In genomic region chr11:95010141-95010739, GRCm38 (mm10) we compare ENCODE assay signal across 8 mouse cellular contexts. TPM values are rescaled to one million over a fixed set of nuclear protein-coding genes. Genes with fewer than 3 reads are reported as not detected.
DNase-seq lines count a peak whose midpoint lies in the region; ATAC-seq and TF ChIP-seq lines count a peak whose summit lies in the region.

No protein-coding gene starts in this region.

- DNase-seq in lung, embryonic 14.5 days, result peak; percentile 39
- no peak for DNase-seq in lung, postnatal 36 days
- peak; percentile 79 to 82 for DNase-seq in cerebellum, adult 18-20 months
- no peak for DNase-seq in right cerebral cortex, adult 18-20 months
- DNase-seq in frontal cortex, postnatal 14 days (ENCODE audit: low spot score in 2 of 2), result no peak

- peaks cover 21% of the 10 kb centered on the region for H3K36me3 ChIP-seq in lung, embryonic 14.5 days (ENCODE audit: insufficient read depth)
- H3K36me3 ChIP-seq in embryonic facial prominence, embryonic 13.5 days, result peaks cover 32% of the 10 kb centered on the region
- no peaks in the 10 kb centered on the region for H3K36me3 ChIP-seq in intestine, embryonic 16.5 days (ENCODE audit: control insufficient read depth, insufficient read depth, low read length)
- no peaks in the 10 kb centered on the region for H3K36me3 ChIP-seq in myocyte (ENCODE audit: control insufficient read depth, insufficient read depth)

- H3K79me2 ChIP-seq in myocyte (ENCODE audit: control insufficient read depth, insufficient read depth), result no peaks in the 10 kb centered on the region

- H3K4me2 ChIP-seq in lung, embryonic 14.5 days, result peak overlapping the region; percentile 87
- H3K4me2 ChIP-seq in embryonic facial prominence, embryonic 13.5 days, result peak overlapping the region; percentile 81
- peak overlapping the region; percentile 85 for H3K4me2 ChIP-seq in intestine, embryonic 16.5 days (ENCODE audit: low read depth, low read length)
- H3K4me2 ChIP-seq in myocyte (ENCODE audit: low read depth), result peak overlapping the region; percentile 97

- H3K9me3 ChIP-seq in lung, embryonic 14.5 days (ENCODE audit: low read depth, low read length), result no peaks in the 10 kb centered on the region
- no peaks in the 10 kb centered on the region for H3K9me3 ChIP-seq in embryonic facial prominence, embryonic 13.5 days
- H3K9me3 ChIP-seq in intestine, embryonic 16.5 days (ENCODE audit: control insufficient read depth, low read length), result no peaks in the 10 kb centered on the region

- H3ac ChIP-seq in myocyte (ENCODE audit: control insufficient read depth, insufficient read length), result peak overlapping the region; percentile 40

- peak overlapping the region; percentile 91 for H3K9ac ChIP-seq in lung, embryonic 14.5 days
- peak overlapping the region; percentile 94 for H3K9ac ChIP-seq in embryonic facial prominence, embryonic 13.5 days
- peak overlapping the region; percentile 84 for H3K9ac ChIP-seq in intestine, embryonic 16.5 days (ENCODE audit: low read depth, low read length)

- peak overlapping the region; percentile 72 for H3K4me3 ChIP-seq in lung, embryonic 14.5 days (ENCODE audit: low read depth, low read length)
- H3K4me3 ChIP-seq in embryonic facial prominence, embryonic 13.5 days, result peak overlapping the region; percentile 93
- peak overlapping the region; percentile 65 for H3K4me3 ChIP-seq in intestine, embryonic 16.5 days (ENCODE audit: low read length)
- H3K4me3 ChIP-seq in myocyte, result peak overlapping the region; percentile 58

- under 1% methylated on average over 37 of the region's 40 CpGs for WGBS in lung, embryonic 14.5 days
- WGBS in embryonic facial prominence, embryonic 13.5 days, result under 1% methylated on average over 37 of the region's 40 CpGs
- 1% methylated on average over 40 of the region's 40 CpGs for WGBS in intestine, embryonic 16.5 days

- no peak for TF ChIP-seq CTCF in lung, embryonic 14.5 days (IDR thresholded peaks at IDR 0.05; ENCODE audit: low read depth)

- TF ChIP-seq POLR2A in myocyte (IDR thresholded peaks at IDR 0.05; ENCODE audit: insufficient read length, low read depth), result peak; percentile 2

- H3K4me1 ChIP-seq in lung, embryonic 14.5 days (ENCODE audit: insufficient read depth), result peaks cover 22% of the 10 kb centered on the region; the same call in 1 of the 2 replicates
- H3K4me1 ChIP-seq in embryonic facial prominence, embryonic 13.5 days, result peaks cover 67% of the 10 kb centered on the region
- H3K4me1 ChIP-seq in intestine, embryonic 16.5 days (ENCODE audit: control insufficient read depth, insufficient read depth, low read length), result peaks cover 31% of the 10 kb centered on the region

- H3K27me3 ChIP-seq in lung, embryonic 14.5 days (ENCODE audit: insufficient read depth, low read length), result no peaks in the 10 kb centered on the region
- no peaks in the 10 kb centered on the region for H3K27me3 ChIP-seq in embryonic facial prominence, embryonic 13.5 days
- H3K27me3 ChIP-seq in intestine, embryonic 16.5 days (replicated peaks; ENCODE audit: control insufficient read depth, insufficient read depth, low read length), result no peaks in the 10 kb centered on the region
- no peaks in the 10 kb centered on the region for H3K27me3 ChIP-seq in myocyte (ENCODE audit: control insufficient read depth, insufficient read depth, insufficient read length)

- ATAC-seq in lung, embryonic 14.5 days (ENCODE audit: insufficient read depth), result peak; percentile 14; the same call in 1 of the 2 replicates
- no peak for ATAC-seq in embryonic facial prominence, embryonic 13.5 days (ENCODE audit: insufficient number of reproducible peaks, insufficient read depth, low FRiP score, low TSS enrichment, low read depth)
- ATAC-seq in intestine, embryonic 16.5 days, result peak; percentile 25; the same call in 1 of the 2 replicates

- peak overlapping the region; percentile 96 for H3K27ac ChIP-seq in lung, embryonic 14.5 days (ENCODE audit: low read depth)
- peak overlapping the region; percentile 97 for H3K27ac ChIP-seq in embryonic facial prominence, embryonic 13.5 days
- peak overlapping the region; percentile 91 for H3K27ac ChIP-seq in intestine, embryonic 16.5 days (ENCODE audit: low read length)

TF ChIP-seq in myocyte, 11 proteins besides CTCF, POLR2A, EP300 and RAD21:
- TF ChIP-seq MYOD1 (IDR thresholded peaks at IDR 0.05; ENCODE audit: control insufficient read depth in 1 of 3, insufficient read length in 2 of 3, low read depth in 2 of 3) (peak in 1 of 3 experiments; percentile 2), USF1 (IDR thresholded peaks at IDR 0.05; ENCODE audit: low read depth) (no peak), CEBPB (IDR thresholded peaks at IDR 0.05; ENCODE audit: insufficient read depth, poor library complexity, severe bottlenecking) (no peak), MAX (IDR thresholded peaks at IDR 0.05; ENCODE audit: low read depth) (no peak), TCF3 (IDR thresholded peaks at IDR 0.05; ENCODE audit: insufficient read length, low read depth) (no peak), POLR2AphosphoS2 (IDR thresholded peaks at IDR 0.05; ENCODE audit: insufficient read length, low read depth) (no peak), MYOG (IDR thresholded peaks at IDR 0.05; ENCODE audit: control insufficient read depth in 1 of 3, insufficient read depth in 1 of 3, insufficient read length in 2 of 3, low read depth in 2 of 3) (no peak)

RNA-seq across cellular contexts. Expression of gene Samd14, which starts 0.6 kb away (rescaled TPM):
- polyA plus RNA-seq in lung, embryonic 14.5 days (2014; fragmentation: Nextera tagmentation; extraction: Ambion mirVana), result 22.7 and 24.5 TPM in 2 replicates
- polyA plus RNA-seq in embryonic facial prominence, embryonic 13.5 days (2015; fragmentation: Nextera tagmentation; extraction: Ambion mirVana), result 36.2 and 36.8 TPM in 2 replicates
- 13.2 and 13.6 TPM in 2 replicates for polyA plus RNA-seq in intestine, embryonic 16.5 days (2015; fragmentation: Nextera tagmentation; extraction: Ambion mirVana)
- polyA plus RNA-seq in myocyte (2012; fragmentation: generic; extraction: Trizol), result 14.4 TPM

RNA-seq across cellular contexts. Expression of gene Ppp1r9b, which starts 19.4 kb away (rescaled TPM):
- 13.0 and 14.3 TPM in 2 replicates for polyA plus RNA-seq in lung, embryonic 14.5 days (2014; fragmentation: Nextera tagmentation; extraction: Ambion mirVana)
- polyA plus RNA-seq in embryonic facial prominence, embryonic 13.5 days (2015; fragmentation: Nextera tagmentation; extraction: Ambion mirVana), result 13.2 and 13.5 TPM in 2 replicates
- 5.2 and 5.6 TPM in 2 replicates for polyA plus RNA-seq in intestine, embryonic 16.5 days (2015; fragmentation: Nextera tagmentation; extraction: Ambion mirVana)
- 42.4 TPM for polyA plus RNA-seq in myocyte (2012; fragmentation: generic; extraction: Trizol)

RNA-seq across cellular contexts. Expression of gene Pdk2, which starts 30.9 kb away (rescaled TPM):
- polyA plus RNA-seq in lung, embryonic 14.5 days (2014; fragmentation: Nextera tagmentation; extraction: Ambion mirVana), result 24.5 and 27.4 TPM in 2 replicates
- 33.2 and 33.7 TPM in 2 replicates for polyA plus RNA-seq in embryonic facial prominence, embryonic 13.5 days (2015; fragmentation: Nextera tagmentation; extraction: Ambion mirVana)
- 42.2 and 48.2 TPM in 2 replicates for polyA plus RNA-seq in intestine, embryonic 16.5 days (2015; fragmentation: Nextera tagmentation; extraction: Ambion mirVana)
- 33.3 TPM for polyA plus RNA-seq in myocyte (2012; fragmentation: generic; extraction: Trizol)

RNA-seq across cellular contexts. Expression of gene Sgca, which starts 34.1 kb away (rescaled TPM):
- polyA plus RNA-seq in lung, embryonic 14.5 days (2014; fragmentation: Nextera tagmentation; extraction: Ambion mirVana), result 0.35 TPM in 1 of 2 replicates, not detected in the other
- polyA plus RNA-seq in embryonic facial prominence, embryonic 13.5 days (2015; fragmentation: Nextera tagmentation; extraction: Ambion mirVana), result 1.1 and 1.5 TPM in 2 replicates
- polyA plus RNA-seq in intestine, embryonic 16.5 days (2015; fragmentation: Nextera tagmentation; extraction: Ambion mirVana), result 0.26 and 0.36 TPM in 2 replicates
- 303 TPM for polyA plus RNA-seq in myocyte (2012; fragmentation: generic; extraction: Trizol)

RNA-seq across cellular contexts. Expression of gene Hils1, which starts 42.8 kb away (rescaled TPM):
- not detected in 2 replicates for polyA plus RNA-seq in lung, embryonic 14.5 days (2014; fragmentation: Nextera tagmentation; extraction: Ambion mirVana)
- not detected in 2 replicates for polyA plus RNA-seq in embryonic facial prominence, embryonic 13.5 days (2015; fragmentation: Nextera tagmentation; extraction: Ambion mirVana)
- not detected in 2 replicates for polyA plus RNA-seq in intestine, embryonic 16.5 days (2015; fragmentation: Nextera tagmentation; extraction: Ambion mirVana)
- polyA plus RNA-seq in myocyte (2012; fragmentation: generic; extraction: Trizol), result 0.37 TPM

Comparison
In these comparisons a context has a peak if more than half of its experiments do, and no peak if none do; other contexts are left out.
1. DNase-seq: peak in lung, embryonic 14.5 days (single experiment) and cerebellum, adult 18-20 months (2 of 2); none in lung, postnatal 36 days (single experiment), right cerebral cortex, adult 18-20 months (single experiment) and frontal cortex, postnatal 14 days (0 of 2).
2. Peak in every context shown above with its lines, with median percentiles within 50 percentile points of each other: H3K27ac ChIP-seq, H3K4me2 ChIP-seq, H3K4me3 ChIP-seq and H3K9ac ChIP-seq.